Mouse (Mus musculus) WW6 (cell line): ENCODE measurements at regions not wholly inside any gene's neighbourhood (a gene's known extent, or its start where the extent isn't known, plus 50 kb on each side); places are given as distances from the start of the nearest gene placed in this dataset.

Source experiments
- DNase-seq: peaks from one replicate; pipeline ENCODE4 v3.0.0-alpha.2; 2013; ENCODE audit warnings: low read depth, low spot score

DNA sequence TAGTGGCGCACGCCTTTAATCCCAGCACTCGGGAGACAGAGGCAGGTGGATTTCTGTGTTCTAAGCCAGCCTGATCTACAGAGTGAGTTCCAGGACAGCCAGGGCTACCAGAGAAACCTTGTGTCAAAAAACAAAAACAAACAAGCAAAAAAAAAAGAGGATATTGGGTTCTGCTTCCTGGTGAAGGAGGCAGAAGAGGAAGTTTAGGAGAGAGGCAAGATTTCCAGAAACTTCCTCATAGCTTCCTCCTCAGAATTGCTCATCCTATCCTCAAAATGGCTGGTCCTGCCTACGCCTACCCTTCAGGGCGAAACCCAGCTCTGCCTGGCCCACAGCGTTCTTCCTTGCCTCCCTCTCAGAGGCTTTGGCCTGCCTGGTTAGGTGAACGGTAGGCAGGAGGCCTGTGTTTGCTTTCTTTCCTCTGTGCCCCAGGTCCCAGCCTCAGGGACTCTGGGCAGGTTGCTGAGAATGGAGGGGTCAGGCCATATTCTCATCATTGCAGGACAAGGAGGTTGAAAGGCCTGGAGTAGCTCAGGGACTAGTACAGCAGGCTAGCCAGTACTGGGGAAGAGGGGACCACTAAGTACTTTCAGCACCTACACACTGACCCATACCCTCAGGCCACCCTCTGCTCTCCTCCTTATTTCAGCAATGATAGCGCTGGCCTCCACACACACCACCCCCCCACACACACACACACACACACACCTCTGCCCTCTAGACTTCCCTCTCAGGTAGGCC lies 79.6 kb downstream of the Zfp36l2 start:
- DNase-seq, result no peak

DNA sequence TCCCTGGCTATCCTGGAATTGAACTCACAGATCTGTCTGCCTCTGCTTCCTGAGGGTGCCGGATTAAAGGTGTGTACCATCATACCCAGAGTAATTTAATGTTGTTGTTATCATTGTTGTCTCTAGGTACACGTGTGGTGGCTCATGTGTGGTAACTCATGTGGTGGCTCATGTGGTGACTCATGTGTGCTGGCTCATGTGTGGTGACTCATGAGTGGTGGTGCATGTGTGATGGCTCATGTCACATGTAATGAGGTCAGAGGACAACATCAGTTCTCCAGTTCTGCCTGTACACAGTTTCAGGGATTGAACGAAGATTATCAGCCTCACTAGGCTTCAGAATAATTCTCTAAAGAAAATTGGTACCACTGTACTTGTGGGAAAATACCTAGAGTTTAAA lies 80.2 kb downstream of the Zfp36l2 start:
- DNase-seq, result no peak

DNA sequence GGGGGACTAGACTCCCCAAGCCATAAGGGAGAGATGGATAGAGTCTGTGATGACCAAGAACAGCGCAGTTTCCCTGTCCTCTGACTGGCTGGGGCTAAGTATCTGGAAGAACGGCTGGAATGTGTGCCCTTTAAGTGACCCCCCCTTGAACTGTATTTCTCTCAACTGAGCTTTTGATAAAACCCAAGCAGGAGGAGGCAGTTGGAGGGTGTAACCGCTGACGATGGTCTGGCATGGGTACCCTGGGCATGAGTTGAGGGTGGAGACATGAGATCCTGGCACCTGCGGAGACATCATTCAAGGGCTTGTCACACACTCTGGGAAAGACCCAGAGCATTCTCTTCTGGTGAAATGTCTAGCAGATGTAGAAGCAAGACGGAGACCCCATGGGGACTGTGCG lies 83.5 kb downstream of the Zfp36l2 start:
- DNase-seq, result no peak

DNA sequence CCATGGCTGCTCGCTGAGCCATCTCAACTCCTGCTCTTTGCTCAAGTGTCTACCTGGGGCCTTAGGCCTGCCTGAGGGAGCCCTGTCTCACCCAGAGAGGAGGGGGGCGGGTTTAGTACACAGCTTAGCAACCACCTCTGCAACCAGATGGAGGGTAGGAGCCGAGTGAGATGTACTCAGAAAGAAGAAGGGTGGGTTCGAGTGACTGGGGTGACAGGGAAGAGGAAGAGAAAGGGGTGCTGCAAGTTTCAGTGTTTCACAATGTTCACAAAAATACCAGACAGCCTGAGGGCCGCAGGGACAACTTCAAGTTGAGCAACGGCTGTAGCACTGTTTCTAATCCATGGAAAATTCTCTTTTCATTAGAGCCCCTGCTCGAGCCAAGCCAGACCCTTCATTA lies 84.4 kb downstream of the Zfp36l2 start:
- no peak for DNase-seq

DNA sequence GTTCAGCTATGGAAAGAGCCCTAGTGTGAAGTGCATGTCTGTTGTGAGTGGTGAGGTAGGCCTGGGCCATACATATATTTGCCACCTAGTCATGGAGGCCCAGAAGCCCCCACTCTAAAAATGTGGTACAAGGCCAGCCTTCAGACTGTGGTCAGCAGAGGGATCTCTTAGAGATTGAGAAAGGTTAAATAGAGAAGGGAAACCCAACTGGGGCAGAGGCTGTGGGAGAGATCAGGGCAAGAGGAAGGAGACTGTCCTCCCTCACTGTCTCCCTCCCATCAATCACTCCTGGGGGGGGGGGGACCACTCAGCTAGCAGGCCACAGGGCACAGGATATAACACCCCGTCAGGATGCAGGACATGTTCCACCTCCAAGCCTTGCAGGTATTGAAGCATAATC lies 86.1 kb downstream of the Zfp36l2 start:
- no peak for DNase-seq

DNA sequence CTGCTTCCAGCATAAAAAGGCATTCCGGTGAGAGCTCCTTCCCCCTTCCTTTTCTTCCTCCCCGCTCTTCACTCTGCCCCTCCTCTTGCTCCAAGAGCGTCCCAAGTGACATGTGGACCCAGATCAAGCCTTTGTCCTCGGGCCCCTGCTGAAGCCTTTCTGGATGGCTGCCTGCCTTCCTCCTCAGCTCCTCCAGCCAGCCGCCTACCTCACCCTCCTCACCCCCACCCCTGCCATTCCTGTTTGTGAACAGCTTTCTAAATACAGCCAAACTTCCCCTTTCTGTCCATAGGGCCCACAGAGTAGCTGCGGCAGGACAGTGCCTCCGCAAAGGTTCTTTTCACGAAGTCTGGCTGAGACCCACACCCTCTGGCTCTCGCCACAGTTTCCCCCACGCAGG lies 87.2 kb downstream of the Zfp36l2 start:
- DNase-seq, result no peak

DNA sequence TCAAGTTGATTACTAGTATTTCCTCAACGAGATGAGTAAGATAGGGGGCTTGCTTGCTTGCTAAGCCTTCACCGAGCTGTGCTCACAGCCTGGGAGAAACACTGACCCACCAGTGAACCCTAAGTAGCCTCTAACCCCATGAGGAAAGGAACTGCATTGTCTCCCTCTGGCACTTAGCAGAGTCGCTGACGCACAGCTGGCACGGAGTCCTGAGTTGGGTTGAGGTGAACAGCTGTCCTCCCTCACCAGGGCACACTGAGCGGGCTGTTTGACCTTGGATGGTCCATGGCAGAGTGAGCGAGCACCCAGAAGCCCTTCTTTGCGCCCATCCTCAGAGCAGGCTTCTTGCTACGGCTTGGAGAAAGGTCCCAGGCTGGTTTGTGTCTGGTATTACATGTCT lies 88.0 kb downstream of the Zfp36l2 start:
- no peak for DNase-seq

DNA sequence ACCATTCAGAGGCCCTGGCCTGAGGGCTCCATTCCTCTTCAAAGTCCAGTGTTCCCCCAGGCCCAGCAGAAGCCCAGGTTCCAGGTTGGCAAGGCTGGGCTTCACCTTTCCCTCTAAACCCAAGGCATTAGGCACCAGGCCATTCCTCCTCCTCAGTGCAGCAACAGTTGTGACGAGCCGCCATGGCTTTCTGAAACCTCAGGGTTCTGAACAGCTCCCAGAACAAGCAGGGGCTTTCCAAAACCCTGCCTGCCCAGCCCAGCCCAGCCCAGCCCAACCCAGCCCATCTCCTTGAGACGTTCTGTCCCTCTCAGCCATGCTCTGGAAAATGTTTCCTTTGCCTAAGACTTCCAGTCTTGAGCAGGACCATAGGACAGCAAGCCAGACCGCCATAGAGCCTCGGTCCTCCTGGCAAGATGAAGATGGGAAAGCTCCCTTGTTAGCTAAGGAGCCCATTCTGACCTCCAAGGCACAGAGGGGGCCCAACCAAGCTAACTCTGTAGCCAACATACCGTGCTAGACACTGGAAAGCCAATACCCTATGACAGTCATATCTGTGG lies 89.8 kb downstream of the Zfp36l2 start:
- no peak for DNase-seq

DNA sequence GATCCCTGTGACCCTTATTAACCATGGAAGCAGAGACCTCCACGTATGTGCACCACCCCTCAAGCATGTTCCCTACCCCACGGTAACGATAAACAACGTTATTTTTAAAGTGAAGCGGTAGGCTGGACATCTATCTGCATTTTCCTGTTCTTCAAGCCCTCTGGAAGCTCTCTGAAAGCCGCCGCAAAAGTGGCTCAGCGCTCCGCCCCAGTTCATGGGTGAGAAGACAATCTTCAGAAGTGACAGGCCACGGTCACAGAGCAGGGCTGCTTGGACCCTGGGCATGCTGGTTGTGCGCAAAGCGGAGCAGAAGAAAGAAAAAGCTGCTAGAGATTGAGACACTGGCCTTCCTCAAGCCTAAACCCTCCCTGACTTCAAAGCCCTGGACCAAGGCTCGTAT lies 90.5 kb downstream of the Zfp36l2 start:
- no peak for DNase-seq

DNA sequence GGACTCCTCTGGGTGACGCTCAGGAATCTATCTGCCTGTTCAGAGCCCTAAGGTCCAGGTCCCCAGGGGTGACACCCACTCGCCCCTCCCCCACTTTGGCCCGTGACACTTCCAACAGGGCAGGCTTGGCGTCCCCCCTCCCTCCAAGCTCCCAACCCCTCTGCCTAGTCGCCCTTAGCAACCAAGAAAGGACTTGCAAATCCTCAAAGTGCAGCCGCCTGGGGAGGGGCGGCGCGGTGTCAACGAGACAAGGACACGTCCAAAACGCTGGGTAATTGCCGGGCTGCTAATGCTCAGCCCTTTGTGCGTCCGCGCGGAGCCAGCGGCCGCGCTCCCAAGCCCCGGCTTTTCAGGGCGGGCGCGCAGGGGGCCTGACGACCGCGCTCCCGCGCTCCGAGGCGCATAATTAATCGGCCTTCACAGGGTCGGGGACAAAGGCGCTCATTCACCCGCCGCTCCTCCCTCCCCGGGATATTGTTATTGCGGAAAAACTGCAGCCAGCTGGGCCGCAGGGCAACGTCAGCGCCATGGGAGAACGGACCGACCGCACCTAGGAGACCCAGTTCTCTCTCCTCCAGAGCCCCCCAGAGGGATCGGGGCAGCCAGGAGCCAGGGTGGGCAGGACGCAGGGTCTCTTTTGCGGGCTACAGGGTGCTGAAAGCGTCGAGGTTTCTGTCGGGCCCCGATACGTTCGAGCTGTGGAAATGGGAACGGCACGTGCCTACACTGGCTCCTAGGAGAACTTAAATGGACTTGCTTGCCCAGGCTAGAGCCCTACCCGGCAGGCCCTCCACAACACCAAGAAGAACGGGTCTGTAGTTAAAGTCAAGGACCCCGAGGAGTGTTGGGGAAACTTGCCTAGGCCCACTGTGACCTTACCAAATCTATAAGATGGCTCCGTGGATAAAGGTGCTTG lies 91.1 kb downstream of the Zfp36l2 start:
- DNase-seq, result peak; percentile 31

DNA sequence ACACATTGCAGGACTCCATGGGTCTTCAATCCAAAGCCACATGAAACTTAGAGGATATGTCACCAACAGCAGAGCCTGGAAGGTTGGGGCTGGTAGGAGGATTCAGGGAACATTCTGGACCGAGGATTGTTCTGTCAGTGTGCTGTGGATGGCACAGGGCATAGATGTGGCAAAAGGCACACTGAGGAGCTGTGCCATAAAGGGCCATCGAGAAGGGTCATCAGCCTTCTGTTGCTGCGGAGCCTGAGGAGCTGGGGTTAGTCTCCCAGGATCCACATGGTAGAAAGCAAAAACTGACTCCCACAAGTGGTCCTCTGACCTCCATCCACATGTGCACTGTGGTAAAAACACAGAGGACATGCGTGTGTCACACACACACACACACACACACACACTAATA lies 91.9 kb downstream of the Zfp36l2 start:
- no peak for DNase-seq

DNA sequence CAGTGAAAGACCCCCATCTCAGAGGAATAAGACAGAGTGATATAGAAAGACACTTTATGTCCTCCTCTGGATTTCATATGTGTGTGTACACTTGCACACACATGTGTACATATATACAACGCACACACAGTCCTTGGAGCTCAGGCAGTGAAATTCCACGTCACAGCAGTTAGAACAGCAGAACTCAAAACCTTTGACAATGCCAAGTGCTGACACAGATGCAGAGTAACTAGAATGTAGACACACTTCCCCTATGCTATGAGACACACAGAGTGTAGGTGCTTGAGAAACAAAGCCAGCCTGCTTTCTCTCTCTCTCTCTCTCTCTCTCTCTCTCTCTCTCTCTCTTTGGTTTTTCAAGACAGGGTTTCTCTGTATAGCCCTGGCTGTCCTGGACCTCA lies 92.7 kb downstream of the Zfp36l2 start:
- no peak for DNase-seq

DNA sequence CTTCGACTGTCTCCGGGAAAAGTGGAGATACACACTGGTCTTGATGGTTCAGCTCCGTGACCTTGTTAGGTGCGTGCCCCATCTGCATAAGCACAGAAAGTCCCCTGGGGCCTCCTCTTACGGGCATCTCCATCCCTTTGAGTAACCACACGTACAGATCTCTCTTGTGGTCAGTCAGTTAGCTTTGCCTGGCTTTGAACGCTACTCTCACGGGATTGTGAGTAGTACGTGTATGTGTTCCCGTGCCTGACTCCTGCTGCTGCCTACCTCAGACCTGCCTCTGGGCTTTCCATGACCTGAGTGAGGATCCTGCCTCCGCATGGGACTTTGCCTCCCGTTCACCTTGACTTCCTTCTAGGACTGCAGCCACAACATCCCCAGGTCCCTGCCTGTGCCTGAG lies 101.4 kb downstream of the Zfp36l2 start:
- DNase-seq, result no peak

DNA sequence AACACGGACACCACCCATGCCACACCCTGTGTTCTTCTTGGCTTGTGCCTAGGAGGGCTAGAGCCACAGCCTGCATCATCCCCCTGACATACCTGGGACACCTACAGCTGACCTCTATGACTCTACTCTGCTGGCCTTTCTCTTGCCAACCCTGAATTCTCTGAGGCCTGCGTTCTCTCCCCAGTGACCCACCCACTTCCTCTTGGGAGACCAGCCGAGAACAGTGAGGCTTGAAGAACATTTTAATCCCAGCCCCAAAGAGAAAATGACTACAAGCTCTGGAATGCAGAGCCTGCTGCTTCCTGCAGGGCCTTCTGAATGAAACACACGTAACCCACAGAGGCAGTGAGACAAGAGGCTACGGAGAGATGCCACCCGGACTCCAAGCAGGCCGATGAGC lies 102.0 kb downstream of the Zfp36l2 start:
- no peak for DNase-seq

DNA sequence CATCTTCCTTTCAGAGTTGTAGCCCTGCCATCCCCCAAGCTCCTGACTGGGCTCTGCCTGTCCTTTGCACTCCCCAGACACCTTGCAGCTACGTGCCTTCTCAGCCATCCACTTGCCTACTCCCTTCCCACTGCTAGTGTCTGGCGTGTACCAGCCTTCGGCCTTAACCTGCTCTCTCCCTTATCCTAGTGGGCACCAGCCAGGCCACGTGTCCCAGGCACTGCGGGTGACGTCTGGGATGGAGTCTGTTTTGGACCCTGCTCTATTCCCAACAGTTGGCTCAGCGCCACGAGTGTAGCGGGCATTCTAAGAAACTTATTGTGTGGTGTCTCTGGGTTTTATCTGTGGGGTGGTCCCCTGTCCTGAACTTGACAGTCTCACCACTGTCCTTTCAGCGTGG lies 102.5 kb downstream of the Zfp36l2 start:
- DNase-seq, result no peak

DNA sequence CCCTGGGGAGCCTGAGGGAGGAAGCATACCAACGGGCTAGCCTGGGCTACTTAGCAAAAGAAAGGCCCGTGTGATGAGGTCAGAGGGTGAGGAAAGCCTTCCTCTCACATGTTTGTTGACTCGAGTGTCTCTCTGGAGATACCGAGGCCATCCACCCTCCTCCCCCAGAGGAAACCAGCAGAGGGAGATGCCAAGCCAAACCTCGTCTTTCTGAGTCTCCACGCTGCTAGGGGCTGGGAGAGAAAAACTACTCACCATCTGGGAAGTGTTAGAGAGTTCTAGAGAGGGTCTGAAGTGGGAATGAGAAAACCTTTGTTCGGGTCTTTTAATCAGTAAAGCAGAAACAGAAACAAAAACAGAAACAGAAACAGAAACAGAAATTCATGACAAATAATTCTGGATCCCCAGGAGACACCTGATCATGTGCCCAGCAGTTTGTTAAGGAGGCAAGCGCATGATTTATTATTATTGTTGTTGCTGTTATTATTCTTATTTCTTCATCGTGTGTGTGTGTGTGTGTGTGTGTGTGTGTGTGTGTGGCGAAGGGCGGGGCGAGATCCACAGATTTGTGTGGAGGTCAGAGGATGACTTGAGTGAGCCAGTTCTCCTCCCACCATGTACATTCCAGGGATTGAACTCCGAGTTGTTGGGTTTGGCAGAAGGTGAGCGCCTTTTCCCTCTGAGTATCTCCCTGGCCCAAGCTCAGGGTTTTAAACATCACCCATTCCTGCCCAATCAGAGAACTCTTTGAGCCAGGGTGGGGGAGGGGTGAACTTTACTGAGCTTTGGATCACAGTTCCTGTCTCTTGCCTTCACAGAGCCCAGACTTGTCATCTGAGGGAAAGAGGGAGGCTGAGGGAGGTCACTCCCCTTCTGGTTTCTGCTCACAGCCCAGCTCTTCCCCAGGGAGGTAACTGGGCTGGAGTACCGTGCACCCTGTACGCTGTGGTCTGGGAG lies 104.2 kb downstream of the Zfp36l2 start:
- DNase-seq, result no peak

DNA sequence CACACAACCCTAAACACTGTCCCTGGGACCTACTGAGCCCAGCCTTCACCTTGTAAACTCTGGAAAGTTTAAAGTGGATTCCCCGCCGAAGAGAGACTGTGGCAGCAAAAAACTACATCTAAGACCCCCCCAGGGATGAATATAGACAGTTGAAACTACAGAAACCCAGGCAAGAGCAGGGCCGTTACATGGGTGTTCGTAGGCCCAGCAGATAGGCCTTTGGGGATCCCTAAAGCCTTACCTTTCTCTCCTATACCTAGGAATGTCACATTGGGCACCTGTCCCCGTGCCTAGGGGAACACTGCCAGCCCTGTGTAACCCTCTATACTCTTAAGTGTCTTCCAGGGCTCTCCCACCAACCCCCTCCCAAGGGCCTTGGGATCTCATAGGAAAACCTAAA lies 105.2 kb downstream of the Zfp36l2 start:
- DNase-seq, result no peak

DNA sequence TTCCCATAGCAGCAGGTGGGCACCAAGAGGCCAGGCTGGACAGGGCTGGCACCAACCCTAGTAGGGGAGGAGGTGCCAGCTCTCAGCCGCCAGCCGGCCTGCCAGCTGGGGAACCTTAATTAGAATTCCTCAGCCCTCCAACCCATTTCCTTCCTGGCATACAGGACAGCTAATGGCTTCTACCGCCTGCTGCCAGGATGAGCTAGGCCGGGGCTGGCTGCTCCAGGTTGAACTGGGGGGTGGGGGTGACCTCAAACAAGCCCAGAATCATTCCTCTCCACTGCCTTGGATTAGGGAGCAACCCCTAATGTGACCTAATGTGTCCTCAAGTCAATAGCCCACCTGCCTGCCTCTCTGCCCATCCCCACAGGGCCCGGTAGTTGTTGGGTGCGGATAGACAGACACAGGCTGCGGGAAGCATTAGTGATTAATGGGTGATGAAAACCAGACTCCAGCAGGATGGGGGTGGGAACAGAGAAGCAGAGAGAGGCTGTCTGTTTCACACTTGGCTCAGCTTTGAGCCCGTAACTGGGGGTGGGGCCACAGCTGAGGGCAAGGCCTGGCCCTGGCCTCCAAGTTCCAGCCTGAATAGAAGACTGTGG lies 105.9 kb downstream of the Zfp36l2 start:
- no peak for DNase-seq

DNA sequence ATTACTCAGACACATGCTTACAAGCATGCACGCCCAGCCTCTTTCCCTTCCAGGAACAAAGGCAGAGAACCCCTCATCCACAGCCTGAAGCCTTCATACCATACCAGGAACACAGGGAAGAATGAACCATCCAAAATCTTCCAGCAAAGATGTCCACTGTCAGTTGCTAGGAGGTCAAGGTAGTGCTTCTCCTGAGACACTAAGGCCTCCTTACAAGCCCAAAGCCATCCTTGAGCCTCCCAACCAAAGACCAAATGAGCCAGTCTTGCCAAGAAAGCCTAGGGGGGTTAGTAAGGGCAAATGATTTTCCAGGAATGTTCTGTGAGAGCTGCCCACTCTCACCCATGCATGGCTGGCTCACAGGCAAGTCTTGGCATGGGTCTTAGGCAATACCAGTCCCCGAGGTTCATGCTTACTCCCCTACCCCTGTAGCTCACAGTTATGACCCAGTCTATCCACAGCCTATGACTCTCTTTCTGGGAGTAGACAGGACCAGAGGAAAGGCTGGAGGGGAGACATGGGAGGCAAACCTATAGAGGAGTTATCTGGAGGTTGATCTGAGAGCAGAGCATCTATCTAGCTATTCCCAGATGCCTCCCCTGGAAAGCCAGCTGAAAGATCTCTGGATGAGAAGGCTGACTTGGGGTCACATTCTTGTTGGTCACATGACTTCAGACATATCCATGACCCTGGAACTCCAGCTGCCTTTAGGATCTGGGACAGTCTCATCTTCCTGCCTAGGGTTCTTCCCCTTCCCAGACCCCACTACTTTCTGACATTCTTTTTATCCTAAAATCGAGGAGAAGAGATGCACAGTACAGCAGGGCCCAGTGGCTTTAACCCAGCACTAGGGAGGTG lies 112.4 kb downstream of the Zfp36l2 start:
- no peak for DNase-seq
